Mouse (Mus musculus): ENCODE results near the gene Cntnap4. TPM values are rescaled to one million over a fixed set of nuclear protein-coding genes. Genes with fewer than 3 reads are reported as not detected.
A peak's percentile ranks its signal among the peaks of the same experiment; 100 is the strongest.

The Cntnap4 gene
- 0.03 TPM in 1 of 2 replicates, not detected in the other for polyA plus RNA-seq (2012; rRNA removed)

DNA sequence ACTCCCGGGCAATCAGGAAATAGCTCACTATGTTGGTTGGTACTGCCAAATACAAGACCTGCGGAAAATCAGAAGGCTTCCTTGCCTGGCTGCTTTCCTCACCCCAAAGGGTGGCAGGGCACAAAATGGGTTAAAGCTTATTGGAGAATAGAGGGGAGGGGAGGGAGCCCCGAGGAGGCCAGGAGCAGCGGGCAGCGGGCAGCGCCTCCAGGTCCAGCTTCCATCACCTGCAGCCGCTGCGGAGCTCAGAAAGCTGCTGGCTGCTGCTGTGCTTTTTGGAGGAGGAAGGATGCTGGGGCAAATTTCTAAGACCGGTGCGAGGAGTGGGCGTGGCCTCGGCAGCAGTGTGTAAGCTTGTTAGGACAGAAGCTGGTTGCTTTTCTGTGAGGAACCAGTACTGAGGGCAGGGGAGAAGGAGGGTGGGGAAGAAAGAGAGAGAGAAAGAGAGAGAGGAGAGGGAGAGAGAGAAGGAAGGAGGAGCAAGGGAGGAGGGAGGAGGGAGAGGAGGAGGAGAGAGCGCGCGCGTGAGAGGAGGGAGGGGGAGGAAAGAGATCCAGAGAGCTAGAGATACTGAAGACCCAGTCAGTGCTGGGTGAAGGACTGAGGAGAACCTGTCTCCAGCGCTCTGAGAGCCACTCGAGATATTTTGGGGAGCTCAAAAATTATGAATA is at the start of gene Cntnap4:
TSS of gene Cntnap4 (plus strand) at position 573 of the 671 bp plus-strand sequence.
- Histone ChIP-seq H3K4me1 (ENCODE audit: control insufficient read depth, insufficient read depth, insufficient read length, low read length) (no peaks in the 10 kb centered on the region), H3K4me3 (ENCODE audit: low read depth, low read length) (no peak within 1 kb of the TSS), H3K36me3 (ENCODE audit: control insufficient read depth, insufficient read depth, low read length) (no peaks in the 10 kb centered on the region), H3K27ac (ENCODE audit: insufficient read depth, low read depth, low read length) (no peak within 1 kb of the TSS), H3K27me3 (ENCODE audit: control insufficient read depth, insufficient read depth, low read length) (no peaks in the 10 kb centered on the region)
- WGBS: 7% methylated on average over 18 of the region's 18 CpGs
- TF ChIP-seq CTCF (IDR thresholded peaks at IDR 0.05; ENCODE audit: extremely low read depth, insufficient read length, insufficient replicate concordance, low read depth, low read length) (no peak), POLR2A (IDR thresholded peaks at IDR 0.05; ENCODE audit: low read depth, low read length) (no peak)

GRCm38 (mm10) chr8:112557376-112557775 is 12.5 kb upstream of the Cntnap4 start:
- Histone ChIP-seq H3K36me3 (ENCODE audit: control insufficient read depth, insufficient read depth, low read length) (no peaks in the 10 kb centered on the region), H3K27me3 (ENCODE audit: control insufficient read depth, insufficient read depth, low read length) (no peaks in the 10 kb centered on the region), H3K4me3 (ENCODE audit: low read depth, low read length) (no peak overlapping the region), H3K27ac (ENCODE audit: insufficient read depth, low read depth, low read length) (no peak overlapping the region), H3K4me1 (ENCODE audit: control insufficient read depth, insufficient read depth, insufficient read length, low read length) (no peaks in the 10 kb centered on the region)
- TF ChIP-seq POLR2A (IDR thresholded peaks at IDR 0.05; ENCODE audit: low read depth, low read length): no peak
- no peak for TF ChIP-seq CTCF (IDR thresholded peaks at IDR 0.05; ENCODE audit: extremely low read depth, insufficient read length, insufficient replicate concordance, low read depth, low read length)
- 36% methylated on average over 4 of the region's 4 CpGs for WGBS

DNA sequence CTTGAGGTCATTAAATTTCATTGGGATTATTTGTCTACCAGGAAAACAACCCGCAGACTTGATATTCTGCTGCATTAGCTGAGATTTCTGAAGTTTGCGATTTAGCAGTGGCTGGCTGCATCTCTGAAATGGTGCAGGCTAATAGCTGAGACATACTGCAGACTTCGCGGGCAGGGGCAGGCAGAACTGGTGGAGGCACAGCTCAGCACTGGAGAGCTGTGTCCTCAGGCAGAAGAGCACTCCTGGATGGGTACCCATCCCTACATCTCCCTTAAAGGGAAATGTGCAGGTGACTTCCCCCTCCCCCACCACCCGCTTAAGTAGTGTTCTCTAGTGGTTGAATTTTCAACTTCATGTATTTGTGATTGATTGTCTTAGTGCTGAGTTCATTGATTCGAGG is 698 bp downstream of the Cntnap4 start:
- WGBS: 16% methylated on average over 6 of the region's 6 CpGs
- TF ChIP-seq CTCF (IDR thresholded peaks at IDR 0.05; ENCODE audit: extremely low read depth, insufficient read length, insufficient replicate concordance, low read depth, low read length) (no peak), POLR2A (IDR thresholded peaks at IDR 0.05; ENCODE audit: low read depth, low read length) (no peak)

GRCm38 (mm10) chr8:112571337-112571904 is 1.6 kb downstream of the Cntnap4 start:
- 18% methylated on average over 9 of the region's 9 CpGs for WGBS
- no peak overlapping the region for H3K4me3 ChIP-seq (ENCODE audit: low read depth, low read length)
- H3K27ac ChIP-seq (ENCODE audit: insufficient read depth, low read depth, low read length): no peak overlapping the region
- H3K27me3 ChIP-seq (ENCODE audit: control insufficient read depth, insufficient read depth, low read length): no peaks in the 10 kb centered on the region
- H3K36me3 ChIP-seq (ENCODE audit: control insufficient read depth, insufficient read depth, low read length): no peaks in the 10 kb centered on the region
- no peaks in the 10 kb centered on the region for H3K4me1 ChIP-seq (ENCODE audit: control insufficient read depth, insufficient read depth, insufficient read length, low read length)
- TF ChIP-seq POLR2A (IDR thresholded peaks at IDR 0.05; ENCODE audit: low read depth, low read length) (no peak), CTCF (IDR thresholded peaks at IDR 0.05; ENCODE audit: extremely low read depth, insufficient read length, insufficient replicate concordance, low read depth, low read length) (peak; percentile 4; the same call in 1 of the 2 replicates)

More for the DNA sequence above, 698 bp downstream of the Cntnap4 start:
- Histone ChIP-seq H3K4me3 (ENCODE audit: low read depth, low read length) (no peak overlapping the region), H3K4me1 (ENCODE audit: control insufficient read depth, insufficient read depth, insufficient read length, low read length) (no peaks in the 10 kb centered on the region), H3K36me3 (ENCODE audit: control insufficient read depth, insufficient read depth, low read length) (no peaks in the 10 kb centered on the region), H3K27ac (ENCODE audit: insufficient read depth, low read depth, low read length) (no peak overlapping the region), H3K27me3 (ENCODE audit: control insufficient read depth, insufficient read depth, low read length) (no peaks in the 10 kb centered on the region)

DNA sequence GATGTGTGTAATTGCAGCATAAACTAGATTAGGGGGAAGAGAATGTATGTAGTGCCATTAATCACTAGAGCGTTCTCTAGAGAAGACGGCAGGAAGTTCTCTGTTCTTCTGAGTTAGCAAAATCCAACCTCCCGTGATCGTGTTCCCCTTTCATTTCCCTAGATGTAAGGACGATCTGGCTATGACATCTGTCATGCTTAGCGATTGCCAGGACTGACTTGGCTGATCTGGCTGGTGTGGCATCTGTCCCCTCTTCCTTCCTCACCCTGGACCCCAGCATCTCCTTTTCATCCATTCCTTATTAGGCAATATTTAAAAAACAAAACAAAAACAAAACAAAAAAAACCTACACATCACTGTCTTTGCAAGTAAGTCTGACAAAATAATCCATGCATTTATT is 11.6 kb downstream of the Cntnap4 start:
- Histone ChIP-seq H3K4me3 (ENCODE audit: low read depth, low read length) (no peak overlapping the region), H3K36me3 (ENCODE audit: control insufficient read depth, insufficient read depth, low read length) (no peaks in the 10 kb centered on the region), H3K27me3 (ENCODE audit: control insufficient read depth, insufficient read depth, low read length) (no peaks in the 10 kb centered on the region), H3K27ac (ENCODE audit: insufficient read depth, low read depth, low read length) (no peak overlapping the region), H3K4me1 (ENCODE audit: control insufficient read depth, insufficient read depth, insufficient read length, low read length) (no peaks in the 10 kb centered on the region)
- 53% methylated on average over 6 of the region's 6 CpGs for WGBS
- TF ChIP-seq POLR2A (IDR thresholded peaks at IDR 0.05; ENCODE audit: low read depth, low read length) (no peak), CTCF (IDR thresholded peaks at IDR 0.05; ENCODE audit: extremely low read depth, insufficient read length, insufficient replicate concordance, low read depth, low read length) (no peak)

GRCm38 (mm10) chr8:112583440-112583839 is 13.6 kb downstream of the Cntnap4 start:
- no peak for TF ChIP-seq CTCF (IDR thresholded peaks at IDR 0.05; ENCODE audit: extremely low read depth, insufficient read length, insufficient replicate concordance, low read depth, low read length)
- TF ChIP-seq POLR2A (IDR thresholded peaks at IDR 0.05; ENCODE audit: low read depth, low read length): no peak
- H3K4me3 ChIP-seq (ENCODE audit: low read depth, low read length): no peak overlapping the region
- 87% methylated on average over 2 of the region's 2 CpGs for WGBS
- H3K4me1 ChIP-seq (ENCODE audit: control insufficient read depth, insufficient read depth, insufficient read length, low read length): no peaks in the 10 kb centered on the region
- no peaks in the 10 kb centered on the region for H3K36me3 ChIP-seq (ENCODE audit: control insufficient read depth, insufficient read depth, low read length)
- no peaks in the 10 kb centered on the region for H3K27me3 ChIP-seq (ENCODE audit: control insufficient read depth, insufficient read depth, low read length)
- H3K27ac ChIP-seq (ENCODE audit: insufficient read depth, low read depth, low read length): no peak overlapping the region

DNA sequence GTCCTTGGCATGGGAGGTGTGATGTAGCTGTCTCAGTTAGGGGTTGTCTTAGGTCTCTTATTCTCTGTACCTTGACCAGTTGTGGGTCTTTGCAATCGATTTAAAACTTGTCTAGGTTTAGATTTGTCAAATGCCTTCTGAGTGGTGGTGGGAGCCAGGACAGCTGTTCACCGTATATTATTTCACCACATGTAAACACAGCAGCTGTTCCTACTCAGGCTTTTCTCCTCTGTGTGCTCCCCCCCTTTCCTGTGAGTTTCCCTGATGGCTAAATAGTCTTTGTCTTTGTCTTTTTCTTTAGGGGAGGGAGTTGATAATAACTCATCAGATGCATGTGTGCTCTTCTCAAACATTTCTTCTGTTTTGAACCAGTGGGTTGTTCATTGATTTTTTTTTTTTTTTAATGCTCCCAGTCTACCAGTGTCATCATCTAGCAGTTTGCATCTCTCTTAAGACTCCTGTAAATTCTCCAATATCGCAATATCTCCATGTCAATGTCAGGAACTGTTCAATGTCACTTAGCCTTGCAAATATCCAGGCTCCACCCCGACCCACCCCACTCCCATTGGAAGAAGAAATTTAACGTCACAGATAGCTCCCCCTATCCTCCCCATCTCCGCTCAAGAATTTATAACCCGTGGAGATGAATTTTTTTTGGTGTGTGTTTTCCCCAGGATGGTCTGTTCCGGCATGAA is 18.7 kb downstream of the Cntnap4 start:
- TF ChIP-seq CTCF (IDR thresholded peaks at IDR 0.05; ENCODE audit: extremely low read depth, insufficient read length, insufficient replicate concordance, low read depth, low read length) (no peak), POLR2A (IDR thresholded peaks at IDR 0.05; ENCODE audit: low read depth, low read length) (no peak)
- H3K27me3 ChIP-seq (ENCODE audit: control insufficient read depth, insufficient read depth, low read length): no peaks in the 10 kb centered on the region
- H3K36me3 ChIP-seq (ENCODE audit: control insufficient read depth, insufficient read depth, low read length): no peaks in the 10 kb centered on the region
- H3K27ac ChIP-seq (ENCODE audit: insufficient read depth, low read depth, low read length): no peak overlapping the region
- WGBS: 66% methylated on average over 8 of the region's 8 CpGs
- H3K4me3 ChIP-seq (ENCODE audit: low read depth, low read length): no peak overlapping the region
- H3K4me1 ChIP-seq (ENCODE audit: control insufficient read depth, insufficient read depth, insufficient read length, low read length): no peaks in the 10 kb centered on the region
